12 mouse cellular contexts compared by ENCODE assay signal in genomic region chr11:20659094-20659493, GRCm38 (mm10).
DNase-seq lines count a peak whose midpoint lies in the region; ATAC-seq and TF ChIP-seq lines count a peak whose summit lies in the region.
"Had no signal": no experiment of that assay in that cellular context is flagged by ENCODE, and none has a peak within 500 bp of the region (broad histone marks: within the 10 kb centered on the region; RNA-seq: fewer than 3 reads in every experiment).

No protein-coding gene starts in this region.

- WGBS in hindbrain, embryonic 10.5 days: 84% methylated on average over 3 of the region's 3 CpGs
- WGBS in hindbrain, embryonic 11.5 days: 91% methylated on average over 3 of the region's 3 CpGs
- WGBS in lung, embryonic 15.5 days: 40% methylated on average over 3 of the region's 3 CpGs
- 32% methylated on average over 3 of the region's 3 CpGs for WGBS in forebrain, embryonic 16.5 days

- peaks cover 71% of the 10 kb centered on the region for H3K4me1 ChIP-seq in hindbrain, embryonic 10.5 days (replicated peaks)
- peaks cover 18% of the 10 kb centered on the region for H3K4me1 ChIP-seq in hindbrain, embryonic 11.5 days (replicated peaks; ENCODE audit: control insufficient read depth, insufficient read depth, low read length)
- peaks cover 66% of the 10 kb centered on the region for H3K4me1 ChIP-seq in lung, embryonic 15.5 days
- H3K4me1 ChIP-seq in forebrain, embryonic 16.5 days (replicated peaks; ENCODE audit: control insufficient read depth, insufficient read depth, low read length): peaks cover 41% of the 10 kb centered on the region

- peak overlapping the region; percentile 3; the same call in 1 of the 2 replicates for H3K27ac ChIP-seq in hindbrain, embryonic 10.5 days
- no peak overlapping the region for H3K27ac ChIP-seq in hindbrain, embryonic 11.5 days (ENCODE audit: low read depth, low read length)
- peak overlapping the region; percentile 46; the same call in 1 of the 2 replicates for H3K27ac ChIP-seq in lung, embryonic 15.5 days
- H3K27ac ChIP-seq in forebrain, embryonic 16.5 days (ENCODE audit: low read length): peak overlapping the region; percentile 21; the same call in 1 of the 2 replicates
- H3K27ac ChIP-seq: limb, embryonic 12.5 days had no signal

- ATAC-seq in hindbrain, embryonic 11.5 days (ENCODE audit: low FRiP score): no peak
- ATAC-seq in lung, embryonic 15.5 days (ENCODE audit: borderline replicate concordance, extremely low read depth, low FRiP score, low TSS enrichment): no peak
- no peak for ATAC-seq in forebrain, embryonic 16.5 days
- ATAC-seq: CD4-positive, CD25-positive, alpha-beta regulatory T cell, adult 4 months; Patski had no signal

- TF ChIP-seq CTCF in brain, embryonic 14.5 days (IDR thresholded peaks at IDR 0.05; ENCODE audit: borderline replicate concordance, extremely low read depth, insufficient read depth, insufficient read length): no peak

- H3K9me3 ChIP-seq in hindbrain, embryonic 10.5 days: no peaks in the 10 kb centered on the region
- no peaks in the 10 kb centered on the region for H3K9me3 ChIP-seq in hindbrain, embryonic 11.5 days (ENCODE audit: control insufficient read depth, low read length)
- H3K9me3 ChIP-seq in lung, embryonic 15.5 days: no peaks in the 10 kb centered on the region
- no peaks in the 10 kb centered on the region for H3K9me3 ChIP-seq in forebrain, embryonic 16.5 days (ENCODE audit: control insufficient read depth, low read length)
- H3K9me3 ChIP-seq: limb, embryonic 12.5 days had no signal

- no peak for TF ChIP-seq POLR2A in brain, embryonic 14.5 days (IDR thresholded peaks at IDR 0.05; ENCODE audit: borderline replicate concordance, extremely low read depth, insufficient read depth, insufficient read length, poor library complexity, severe bottlenecking)

- H3K27me3 ChIP-seq in hindbrain, embryonic 10.5 days (ENCODE audit: insufficient read depth, poor library complexity, severe bottlenecking): no peaks in the 10 kb centered on the region
- H3K27me3 ChIP-seq in hindbrain, embryonic 11.5 days (ENCODE audit: control insufficient read depth, insufficient read depth, low read length): no peaks in the 10 kb centered on the region
- no peaks in the 10 kb centered on the region for H3K27me3 ChIP-seq in lung, embryonic 15.5 days
- no peaks in the 10 kb centered on the region for H3K27me3 ChIP-seq in forebrain, embryonic 16.5 days (replicated peaks; ENCODE audit: control insufficient read depth, insufficient read depth, low read length)
- H3K27me3 ChIP-seq: limb, embryonic 12.5 days; Patski had no signal

- no peaks in the 10 kb centered on the region for H3K36me3 ChIP-seq in hindbrain, embryonic 10.5 days
- H3K36me3 ChIP-seq in hindbrain, embryonic 11.5 days (ENCODE audit: control insufficient read depth, insufficient read depth, low read length): no peaks in the 10 kb centered on the region
- peaks cover 2% of the 10 kb centered on the region; the same call in 1 of the 2 replicates for H3K36me3 ChIP-seq in lung, embryonic 15.5 days
- no peaks in the 10 kb centered on the region for H3K36me3 ChIP-seq in forebrain, embryonic 16.5 days (ENCODE audit: control insufficient read depth, insufficient read depth)

- no peak overlapping the region for H3K4me3 ChIP-seq in hindbrain, embryonic 10.5 days
- no peak overlapping the region for H3K4me3 ChIP-seq in hindbrain, embryonic 11.5 days (ENCODE audit: low read depth, low read length)
- H3K4me3 ChIP-seq in lung, embryonic 15.5 days: no peak overlapping the region
- no peak overlapping the region for H3K4me3 ChIP-seq in forebrain, embryonic 16.5 days (replicated peaks; ENCODE audit: low read length)
- H3K4me3 ChIP-seq: limb, embryonic 12.5 days had no signal

- no peak overlapping the region for H3K9ac ChIP-seq in hindbrain, embryonic 11.5 days (ENCODE audit: low read depth, low read length)
- no peak overlapping the region for H3K9ac ChIP-seq in lung, embryonic 15.5 days
- H3K9ac ChIP-seq in forebrain, embryonic 16.5 days (replicated peaks; ENCODE audit: low read depth, low read length): no peak overlapping the region
- H3K9ac ChIP-seq: limb, embryonic 12.5 days had no signal

- H3K4me2 ChIP-seq in hindbrain, embryonic 11.5 days (replicated peaks; ENCODE audit: low read depth, low read length): no peak overlapping the region
- no peak overlapping the region for H3K4me2 ChIP-seq in lung, embryonic 15.5 days
- H3K4me2 ChIP-seq in forebrain, embryonic 16.5 days (ENCODE audit: low read length): no peak overlapping the region
- H3K4me2 ChIP-seq: limb, embryonic 12.5 days had no signal

- DNase-seq in hindbrain, embryonic 10.5 days (ENCODE audit: low spot score): no peak
- DNase-seq in hindbrain, embryonic 11.5 days (ENCODE audit: low spot score): no peak
- DNase-seq in lung, postnatal 25 days (ENCODE audit: low spot score): no peak
- DNase-seq in brain, embryonic 14.5 days (ENCODE audit: low read depth): peak; percentile 77
- DNase-seq in urinary bladder, postnatal 10 days (ENCODE audit: low spot score): no peak
- no peak for DNase-seq in natural killer cell, adult 2 months (ENCODE audit: low spot score in 2 of 2)
- DNase-seq: kidney, adult 11 months had no signal
